Mouse (Mus musculus): Measurements from ENCODE around the gene Olfr1472. TPM values are rescaled to one million over a fixed set of nuclear protein-coding genes. Genes with fewer than 3 reads are reported as not detected.

The Olfr1472 gene
- polyA plus RNA-seq, 1 experiment: not detected

GRCm38 (mm10) chr19:13407549-13407948, 48.3 kb downstream of the Olfr1472 start, which contains the start of gene Olfr1469:
Olfr1469 (plus strand) TSS chr19:13407849.
- H3K4me3 ChIP-seq: no peak within 1 kb of the TSS
- no peak within 1 kb of the TSS for H3K4me2 ChIP-seq (ENCODE audit: low read depth)
- no peaks in the 10 kb centered on the region for H3K27me3 ChIP-seq (ENCODE audit: control insufficient read depth, insufficient read depth, insufficient read length)
- TF ChIP-seq POLR2A (IDR thresholded peaks at IDR 0.05; ENCODE audit: insufficient read length, low read depth): no peak
- no peak for TF ChIP-seq SRF (IDR thresholded peaks at IDR 0.05; ENCODE audit: control insufficient read depth, insufficient read length, low read depth)
- TF ChIP-seq TCF12 (IDR thresholded peaks at IDR 0.05; ENCODE audit: insufficient read depth, poor library complexity, severe bottlenecking): no peak
- TF ChIP-seq MAX (IDR thresholded peaks at IDR 0.05; ENCODE audit: low read depth): no peak
- no peak for TF ChIP-seq E2F4 (IDR thresholded peaks at IDR 0.05; ENCODE audit: insufficient read depth)
- no peak for TF ChIP-seq MYOG (IDR thresholded peaks at IDR 0.05; ENCODE audit: control insufficient read depth in 1 of 3, insufficient read depth in 1 of 3, insufficient read length in 2 of 3, low read depth in 2 of 3)
- TF ChIP-seq CEBPB (IDR thresholded peaks at IDR 0.05; ENCODE audit: insufficient read depth, poor library complexity, severe bottlenecking): no peak
- no peak within 1 kb of the TSS for H3ac ChIP-seq (ENCODE audit: control insufficient read depth, insufficient read length)
- no peaks in the 10 kb centered on the region for H3K79me2 ChIP-seq (ENCODE audit: control insufficient read depth, insufficient read depth)
- no peaks in the 10 kb centered on the region for H3K36me3 ChIP-seq (ENCODE audit: control insufficient read depth, insufficient read depth)

Other genes with a start within 250 kb of the Olfr1472 start
- gene Olfr1463, start 224.8 kb downstream of the Olfr1472 start, polyA plus RNA-seq (2012; fragmentation: generic; extraction: Trizol): not detected
- gene Olfr1465, start 140.5 kb downstream of the Olfr1472 start, polyA plus RNA-seq (2012; fragmentation: generic; extraction: Trizol): not detected
- gene Olfr1466, start 117.2 kb downstream of the Olfr1472 start, polyA plus RNA-seq (2012; fragmentation: generic; extraction: Trizol): not detected
- gene Olfr1467, start 93.8 kb downstream of the Olfr1472 start, polyA plus RNA-seq (2012; fragmentation: generic; extraction: Trizol): not detected
- gene Olfr1469, start 48.2 kb downstream of the Olfr1472 start, polyA plus RNA-seq (2012; fragmentation: generic; extraction: Trizol): not detected
- gene Olfr1471, start 12.7 kb downstream of the Olfr1472 start, polyA plus RNA-seq (2012; fragmentation: generic; extraction: Trizol): not detected
- not detected for gene Olfr1474, start 13.5 kb upstream of the Olfr1472 start, polyA plus RNA-seq (2012; fragmentation: generic; extraction: Trizol)
- gene Olfr1475, start 24.1 kb upstream of the Olfr1472 start, polyA plus RNA-seq (2012; fragmentation: generic; extraction: Trizol): not detected
- gene Olfr1477, start 44.5 kb upstream of the Olfr1472 start, polyA plus RNA-seq (2012; fragmentation: generic; extraction: Trizol): not detected
- not detected for gene Olfr1480, start 71.8 kb upstream of the Olfr1472 start, polyA plus RNA-seq (2012; fragmentation: generic; extraction: Trizol)
- gene Olfr1484, start 127.4 kb upstream of the Olfr1472 start, polyA plus RNA-seq (2012; fragmentation: generic; extraction: Trizol): not detected
- not detected for gene Olfr1487, start 161.3 kb upstream of the Olfr1472 start, polyA plus RNA-seq (2012; fragmentation: generic; extraction: Trizol)
- gene Olfr1489, start 175.5 kb upstream of the Olfr1472 start, polyA plus RNA-seq (2012; fragmentation: generic; extraction: Trizol): not detected
- not detected for gene Olfr1490, start 195.0 kb upstream of the Olfr1472 start, polyA plus RNA-seq (2012; fragmentation: generic; extraction: Trizol)
- gene Olfr1491, start 241.2 kb upstream of the Olfr1472 start, polyA plus RNA-seq (2012; fragmentation: generic; extraction: Trizol): not detected

Data from myocyte (in vitro differentiated cells).